Mouse (Mus musculus) ES-Bruce4 (cell line): Measurements from ENCODE around the gene Entpd8.

Source experiments
- CTCF ChIP-seq: IDR thresholded peaks from one replicate; pipeline ENCODE4 v1.8.1; 2011; ENCODE audit warnings: low read depth, low read length
- EP300 ChIP-seq: IDR thresholded peaks from 2 replicates; pipeline ENCODE4 v1.6.1; 2011; ENCODE audit warnings: low read depth, low read length; ENCODE audit not compliant: insufficient read depth
- POLR2A ChIP-seq: IDR thresholded peaks from one replicate; pipeline ENCODE4 v1.8.1; 2011; ENCODE audit warnings: low read length; ENCODE audit not compliant: insufficient read depth

DNA sequence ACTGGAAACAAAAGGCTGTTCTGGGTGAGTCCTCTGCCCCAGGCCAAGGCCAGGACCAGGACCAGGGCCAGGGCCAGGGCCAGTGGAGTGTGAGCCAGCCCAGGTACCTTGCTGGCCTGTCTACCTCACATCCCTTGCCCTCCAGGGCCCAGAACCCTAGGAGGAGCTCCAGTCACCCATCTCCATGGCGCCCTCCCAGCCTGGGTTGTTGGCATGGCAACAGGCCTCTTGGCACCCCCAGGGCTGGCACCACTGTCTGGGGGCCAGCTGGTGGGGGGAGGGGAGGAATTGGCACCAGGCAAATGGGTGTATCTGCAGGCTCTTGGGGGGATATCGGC, 25.1 kb upstream of the Entpd8 start:
- TF ChIP-seq CTCF (no peak), POLR2A (no peak), EP300 (no peak)
